Mouse (Mus musculus) heart, adult 2 months (tissue): ENCODE measurements at regions not wholly inside any gene's neighbourhood (a gene's known extent, or its start where the extent isn't known, plus 50 kb on each side); places are given as distances from the start of the nearest gene placed in this dataset.

Source experiments
- DNase-seq, 2 experiments: peaks; one replicate each; pipeline ENCODE4 v3.0.0; 2021
- H3K27ac ChIP-seq: fragments of 200-600 bp; 2 replicates; pipeline ENCODE4 v1.8.1; 2022
- H3K27me3 ChIP-seq: fragments of 200-500 bp; 2 replicates; pipeline ENCODE4 v1.6.1; 2012; ENCODE audit warnings: mild to moderate bottlenecking, low read length, inconsistent platforms, mixed read lengths; ENCODE audit not compliant: control insufficient read depth, insufficient read depth
- H3K36me3 ChIP-seq: fragments of 200-500 bp; 2 replicates; pipeline ENCODE4 v1.6.1; 2012; ENCODE audit warnings: low read length, inconsistent platforms; ENCODE audit not compliant: control insufficient read depth, insufficient read depth
- H3K4me1 ChIP-seq: fragments of 200-500 bp; 2 replicates; pipeline ENCODE4 v1.6.1; 2011; ENCODE audit warnings: low read length; ENCODE audit not compliant: control insufficient read depth, insufficient read depth
- H3K4me3 ChIP-seq: fragments of 200-600 bp; 2 replicates; pipeline ENCODE4 v1.8.1; 2022
- H3K79me2 ChIP-seq: fragments of 200-500 bp; replicated peaks from 2 replicates; pipeline ENCODE4 v1.6.1; 2012; ENCODE audit warnings: mild to moderate bottlenecking, inconsistent platforms, low read length, moderate library complexity, mixed read lengths; ENCODE audit not compliant: control insufficient read depth, insufficient read depth
- H3K9ac ChIP-seq: fragments of 200-500 bp; 2 replicates; pipeline ENCODE4 v1.6.1; 2012; ENCODE audit warnings: low read depth, mild to moderate bottlenecking, control low read depth, inconsistent platforms, low read length, mixed read lengths
- CTCF ChIP-seq: fragments of 200-600 bp; IDR thresholded peaks from 2 replicates; pipeline ENCODE4 v1.8.1; 2022; ENCODE audit warnings: antibody characterized with exemption, mild to moderate bottlenecking, moderate library complexity
- EP300 ChIP-seq: fragments of 200-500 bp; IDR thresholded peaks from 2 replicates; pipeline ENCODE4 v1.6.1; 2011; ENCODE audit warnings: low read depth, low read length, control low read depth; ENCODE audit not compliant: insufficient read depth
- POLR2A ChIP-seq: fragments of 200-500 bp; IDR thresholded peaks from 2 replicates; pipeline ENCODE4 v1.6.1; 2011; ENCODE audit warnings: mild to moderate bottlenecking, low read depth, low read length, control low read depth; ENCODE audit not compliant: insufficient read depth
- WGBS: fragments of 180-500 bp; shearing (Covaris S2); methylation state at CpG from one replicate; pipeline ENCODE4 v1.1.7; 2018; 5-methylcytosine and 5-hydroxymethylcytosine counted together
- intact Hi-C: fragments of 180-260 bp; cut with DNase I; formaldehyde crosslinking; loops from one replicate; pipeline ENCODE4 v1.15.1; 2025

- TF ChIP-seq POLR2A (no peak), EP300 (no peak), CTCF (no peak)
- intact Hi-C loops = no loop called here
- DNase-seq = no peak
- Histone ChIP-seq H3K4me3 (no peak overlapping the region), H3K27ac (no peak overlapping the region), H3K9ac (no peak overlapping the region), H3K4me1 (no peaks in the 10 kb centered on the region), H3K36me3 (no peaks in the 10 kb centered on the region), H3K27me3 (no peaks in the 10 kb centered on the region), H3K79me2 (no peaks in the 10 kb centered on the region)
- 88% methylated on average over 13 of the region's 13 CpGs for WGBS
Observed at GRCm38 (mm10) chr2:34065592-34065991, 177.8 kb upstream of the Mvb12b start.

- H3K27me3 ChIP-seq = no peaks in the 10 kb centered on the region
- no peaks in the 10 kb centered on the region for H3K36me3 ChIP-seq
- intact Hi-C loops = no loop called here
- H3K9ac ChIP-seq = no peak overlapping the region
- no peak overlapping the region for H3K4me3 ChIP-seq
- H3K79me2 ChIP-seq = no peaks in the 10 kb centered on the region
- no peaks in the 10 kb centered on the region for H3K4me1 ChIP-seq
- TF ChIP-seq POLR2A (no peak), CTCF (no peak), EP300 (no peak)
- WGBS = 33% methylated on average over 10 of the region's 10 CpGs
- no peak overlapping the region for H3K27ac ChIP-seq
- no peak for DNase-seq
Observed at GRCm38 (mm10) chr2:34065090-34065489, 177.3 kb upstream of the Mvb12b start.

- Histone ChIP-seq H3K4me1 (no peaks in the 10 kb centered on the region), H3K4me3 (no peak overlapping the region), H3K36me3 (no peaks in the 10 kb centered on the region), H3K27ac (no peak overlapping the region), H3K27me3 (no peaks in the 10 kb centered on the region), H3K79me2 (no peaks in the 10 kb centered on the region), H3K9ac (no peak overlapping the region)
- no peak for TF ChIP-seq EP300
- no peak for TF ChIP-seq CTCF
- no peak for TF ChIP-seq POLR2A
- WGBS = 78% methylated on average over 13 of the region's 13 CpGs
- DNase-seq = no peak
- intact Hi-C loops = no loop called here
Observed at GRCm38 (mm10) chr2:34056552-34056951, 168.8 kb upstream of the Mvb12b start.

- 70% methylated on average over 5 of the region's 5 CpGs for WGBS
- no peak overlapping the region for H3K27ac ChIP-seq
- H3K79me2 ChIP-seq = no peaks in the 10 kb centered on the region
- intact Hi-C loops = no loop called here
- no peak overlapping the region for H3K9ac ChIP-seq
- TF ChIP-seq EP300 (no peak), CTCF (no peak), POLR2A (no peak)
- H3K27me3 ChIP-seq = peaks cover under 1% of the 10 kb centered on the region; the same call in 1 of the 2 replicates
- no peaks in the 10 kb centered on the region for H3K4me1 ChIP-seq
- no peak overlapping the region for H3K4me3 ChIP-seq
- no peak for DNase-seq
- H3K36me3 ChIP-seq = no peaks in the 10 kb centered on the region
Observed at GRCm38 (mm10) chr2:34043064-34043463, 155.3 kb upstream of the Mvb12b start.

GRCm38 (mm10) chr2:34042336-34042735 lies 154.6 kb upstream of the Mvb12b start:
- no peak for DNase-seq
- Histone ChIP-seq H3K27me3 (peaks cover 2% of the 10 kb centered on the region; the same call in 1 of the 2 replicates), H3K27ac (no peak overlapping the region), H3K9ac (no peak overlapping the region), H3K36me3 (no peaks in the 10 kb centered on the region), H3K79me2 (no peaks in the 10 kb centered on the region), H3K4me3 (no peak overlapping the region), H3K4me1 (no peaks in the 10 kb centered on the region)
- 36% methylated on average over 7 of the region's 7 CpGs for WGBS
- intact Hi-C loops = no loop called here
- TF ChIP-seq CTCF (no peak), EP300 (no peak)

GRCm38 (mm10) chr2:34038982-34039381 lies 151.2 kb upstream of the Mvb12b start:
- Histone ChIP-seq H3K4me1 (no peaks in the 10 kb centered on the region), H3K36me3 (no peaks in the 10 kb centered on the region), H3K27me3 (peaks cover 2% of the 10 kb centered on the region; the same call in 1 of the 2 replicates), H3K4me3 (no peak overlapping the region), H3K79me2 (no peaks in the 10 kb centered on the region), H3K27ac (no peak overlapping the region), H3K9ac (no peak overlapping the region)
- 66% methylated on average over 8 of the region's 8 CpGs for WGBS
- intact Hi-C loops = no loop called here
- no peak for DNase-seq
- TF ChIP-seq POLR2A (no peak), CTCF (no peak)
